Mouse (Mus musculus) cortical plate, adult 2 months (tissue): ENCODE measurements around the gene Cldn4.
"Not testable (repeated sequence)": the region's sequence is repeated elsewhere in the genome, so short reads cannot be mapped to it uniquely, and the experiment has no call there.

Source experiments
- CTCF ChIP-seq: fragments of 200-500 bp; IDR thresholded peaks from 2 replicates; pipeline ENCODE4 v1.5.1; 2011; ENCODE audit warnings: mild to moderate bottlenecking, control low read depth, low read length; ENCODE audit not compliant: insufficient read depth; ENCODE audit errors: extremely low read depth
- POLR2A ChIP-seq: fragments of 200-500 bp; IDR thresholded peaks from 2 replicates; pipeline ENCODE4 v1.6.1; 2011; ENCODE audit warnings: mild to moderate bottlenecking, low read length, control low read depth; ENCODE audit not compliant: insufficient read depth; ENCODE audit errors: extremely low read depth

- TF ChIP-seq POLR2A, CTCF: not testable (repeated sequence)
Observed at GRCm38 (mm10) chr5:134964655-134965054, 17.9 kb upstream of the Cldn4 start.
